12 mouse cellular contexts compared by ENCODE assay signal in genomic region chr19:4590025-4590424, GRCm38 (mm10). TPM values are rescaled to one million over a fixed set of nuclear protein-coding genes. Genes with fewer than 3 reads are reported as not detected.
A peak's percentile ranks its signal among the peaks of the same experiment; 100 is the strongest.
DNase-seq lines count a peak whose midpoint lies in the region; ATAC-seq lines count a peak whose summit lies in the region.
"Had no signal": no experiment of that assay in that cellular context is flagged by ENCODE, and none has a peak within 500 bp of the region (broad histone marks: within the 10 kb centered on the region; RNA-seq: fewer than 3 reads in every experiment).

No protein-coding gene starts in this region.

- H3K27ac ChIP-seq in forebrain, embryonic 11.5 days (ENCODE audit: low read depth, low read length): no peak overlapping the region
- no peak overlapping the region for H3K27ac ChIP-seq in forebrain, embryonic 14.5 days (ENCODE audit: low read depth, low read length)
- H3K27ac ChIP-seq in stomach, embryonic 15.5 days: peak overlapping the region; percentile 16; the same call in 1 of the 2 replicates
- H3K27ac ChIP-seq: hindbrain, embryonic 12.5 days; liver, embryonic 12.5 days; neural tube, embryonic 12.5 days had no signal

- H3K4me1 ChIP-seq in forebrain, embryonic 11.5 days (replicated peaks; ENCODE audit: control insufficient read depth, insufficient read depth, low read length): no peaks in the 10 kb centered on the region
- H3K4me1 ChIP-seq in forebrain, embryonic 14.5 days (ENCODE audit: control insufficient read depth, insufficient read depth, low read length): no peaks in the 10 kb centered on the region
- H3K4me1 ChIP-seq in stomach, embryonic 15.5 days: no peaks in the 10 kb centered on the region
- H3K4me1 ChIP-seq: hindbrain, embryonic 12.5 days; liver, embryonic 12.5 days; neural tube, embryonic 12.5 days had no signal

- no peaks in the 10 kb centered on the region for H3K27me3 ChIP-seq in forebrain, embryonic 11.5 days (ENCODE audit: control insufficient read depth, insufficient read depth, low read length)
- no peaks in the 10 kb centered on the region for H3K27me3 ChIP-seq in forebrain, embryonic 14.5 days (replicated peaks; ENCODE audit: control insufficient read depth, insufficient read depth, low read length)
- no peaks in the 10 kb centered on the region for H3K27me3 ChIP-seq in stomach, embryonic 15.5 days (replicated peaks)
- H3K27me3 ChIP-seq: hindbrain, embryonic 12.5 days; neural tube, embryonic 12.5 days had no signal

- H3K9ac ChIP-seq in forebrain, embryonic 11.5 days (ENCODE audit: low read length): no peak overlapping the region
- no peak overlapping the region for H3K9ac ChIP-seq in forebrain, embryonic 14.5 days (ENCODE audit: low read length)
- H3K9ac ChIP-seq in stomach, embryonic 15.5 days: no peak overlapping the region
- H3K9ac ChIP-seq: heart, embryonic 12.5 days; hindbrain, embryonic 12.5 days; liver, embryonic 12.5 days; neural tube, embryonic 12.5 days had no signal

- DNase-seq in forebrain, embryonic 11.5 days (ENCODE audit: low spot score): peak; percentile 17
- DNase-seq in forebrain, embryonic 14.5 days (ENCODE audit: low spot score): no peak
- DNase-seq in 416B (ENCODE audit: low read depth): peak; percentile 9
- DNase-seq in ovary, postnatal 36 days (ENCODE audit: low spot score): no peak
- DNase-seq in layer of hippocampus, adult 18-20 months (ENCODE audit: low spot score in 2 of 2): no peak
- DNase-seq in layer of hippocampus, adult 8-10 months (ENCODE audit: low spot score in 2 of 2): no peak

- H3K9me3 ChIP-seq in forebrain, embryonic 11.5 days (ENCODE audit: control insufficient read depth, low read length): no peaks in the 10 kb centered on the region
- H3K9me3 ChIP-seq in forebrain, embryonic 14.5 days (replicated peaks; ENCODE audit: control insufficient read depth, low read length): no peaks in the 10 kb centered on the region
- no peaks in the 10 kb centered on the region for H3K9me3 ChIP-seq in stomach, embryonic 15.5 days
- H3K9me3 ChIP-seq: heart, embryonic 12.5 days; hindbrain, embryonic 12.5 days; liver, embryonic 12.5 days; neural tube, embryonic 12.5 days had no signal

- no peak for ATAC-seq in forebrain, embryonic 11.5 days (replicated peaks; ENCODE audit: low FRiP score)
- no peak for ATAC-seq in forebrain, embryonic 14.5 days
- ATAC-seq in hematopoietic stem cell, adult 5-6 weeks (replicated peaks in 1 of 2; ENCODE audit: insufficient read depth in 1 of 2, low FRiP score in 2 of 2, low TSS enrichment in 1 of 2, low read depth in 1 of 2, poor library complexity in 2 of 2, severe bottlenecking in 2 of 2): 0 out of 4 replicates have a peak, but pooled peaks have one; percentile 12 to 25
- no peak for ATAC-seq in stomach, embryonic 15.5 days (ENCODE audit: insufficient read depth, low FRiP score, low read depth)
- ATAC-seq: liver, embryonic 12.5 days had no signal

- H3K36me3 ChIP-seq in forebrain, embryonic 11.5 days (ENCODE audit: control insufficient read depth, insufficient read depth, low read length): no peaks in the 10 kb centered on the region
- H3K36me3 ChIP-seq in forebrain, embryonic 14.5 days (ENCODE audit: control insufficient read depth, insufficient read depth, low read length): no peaks in the 10 kb centered on the region
- H3K36me3 ChIP-seq in stomach, embryonic 15.5 days: no peaks in the 10 kb centered on the region
- H3K36me3 ChIP-seq: heart, embryonic 12.5 days; hindbrain, embryonic 12.5 days; liver, embryonic 12.5 days; neural tube, embryonic 12.5 days had no signal

- no peak overlapping the region for H3K4me2 ChIP-seq in forebrain, embryonic 11.5 days (ENCODE audit: low read depth, low read length, severe bottlenecking)
- H3K4me2 ChIP-seq in forebrain, embryonic 14.5 days (ENCODE audit: low read length): no peak overlapping the region
- no peak overlapping the region for H3K4me2 ChIP-seq in stomach, embryonic 15.5 days
- H3K4me2 ChIP-seq: heart, embryonic 12.5 days; hindbrain, embryonic 12.5 days; liver, embryonic 12.5 days; neural tube, embryonic 12.5 days had no signal

- H3K4me3 ChIP-seq in forebrain, embryonic 11.5 days (ENCODE audit: low read depth, low read length): no peak overlapping the region
- H3K4me3 ChIP-seq in forebrain, embryonic 14.5 days (ENCODE audit: low read depth, low read length): no peak overlapping the region
- no peak overlapping the region for H3K4me3 ChIP-seq in stomach, embryonic 15.5 days (replicated peaks)
- H3K4me3 ChIP-seq: heart, embryonic 12.5 days; hindbrain, embryonic 12.5 days; liver, embryonic 12.5 days; neural tube, embryonic 12.5 days had no signal

- WGBS in forebrain, embryonic 11.5 days: 92% methylated on average over 3 of the region's 3 CpGs
- 96% methylated on average over 3 of the region's 3 CpGs for WGBS in forebrain, embryonic 14.5 days
- WGBS in stomach, embryonic 15.5 days: 68% methylated on average over 3 of the region's 3 CpGs

RNA-seq across cellular contexts. Expression of gene Lrfn4, which starts 25.4 kb away (rescaled TPM):
- polyA plus RNA-seq in forebrain, embryonic 11.5 days (2014; fragmentation: Nextera tagmentation; extraction: Ambion mirVana): 8.5 and 12.0 TPM in 2 replicates
- 12.2 and 12.6 TPM in 2 replicates for polyA plus RNA-seq in forebrain, embryonic 14.5 days (2014; fragmentation: Nextera tagmentation; extraction: Ambion mirVana)
- total RNA-seq in hematopoietic stem cell, adult 5-6 weeks (2017): 4.3 and 4.8 TPM in 2 replicates
- 5.7 and 6.1 TPM in 2 replicates for polyA plus RNA-seq in stomach, embryonic 15.5 days (2015; fragmentation: Nextera tagmentation; extraction: Ambion mirVana)
- 10 to 100 TPM; 35.2 to 35.6 TPM for total RNA-seq in layer of hippocampus, adult 18-20 months (2021)
- 10 to 100 TPM; 31.0 to 34.7 (median 32.0) TPM for total RNA-seq in layer of hippocampus, adult 8-10 months (2022)

RNA-seq across cellular contexts. Expression of gene Rce1, which starts 35.4 kb away (rescaled TPM):
- polyA plus RNA-seq in forebrain, embryonic 11.5 days (2014; fragmentation: Nextera tagmentation; extraction: Ambion mirVana): 60.1 and 67.2 TPM in 2 replicates
- 57.1 and 57.5 TPM in 2 replicates for polyA plus RNA-seq in forebrain, embryonic 14.5 days (2014; fragmentation: Nextera tagmentation; extraction: Ambion mirVana)
- total RNA-seq in hematopoietic stem cell, adult 5-6 weeks (2017): 17.1 and 24.6 TPM in 2 replicates
- 66.1 and 66.8 TPM in 2 replicates for polyA plus RNA-seq in stomach, embryonic 15.5 days (2015; fragmentation: Nextera tagmentation; extraction: Ambion mirVana)
- total RNA-seq in layer of hippocampus, adult 18-20 months (2021): 10 to 100 TPM; 23.1 to 28.3 TPM
- total RNA-seq in layer of hippocampus, adult 8-10 months (2022): 10 to 100 TPM; 22.7 to 26.4 (median 22.7) TPM

Comparison
In these comparisons a context has a peak if more than half of its experiments do, and no peak if none do; other contexts are left out.
1. DNase-seq: peak in forebrain, embryonic 11.5 days (single experiment) and 416B (single experiment); none in forebrain, embryonic 14.5 days (single experiment), ovary, postnatal 36 days (single experiment), layer of hippocampus, adult 18-20 months (0 of 2) and layer of hippocampus, adult 8-10 months (0 of 2).
2. ATAC-seq: peak in hematopoietic stem cell, adult 5-6 weeks (2 of 2); none in forebrain, embryonic 11.5 days (single experiment), forebrain, embryonic 14.5 days (single experiment) and stomach, embryonic 15.5 days (single experiment).